Mouse (Mus musculus) hindlimb bud, embryonic 11.5 days (tissue): ENCODE results near the gene Fam166a.

ENCODE experiments used
- DNase-seq: peaks from one replicate; pipeline ENCODE4 v3.0.0-alpha.2; 2012; ENCODE audit warnings: low read depth, low spot score; ENCODE audit errors: extremely low spot score

Gene Fam166a

GRCm38 (mm10) chr2:25218445-25218844, at the start of gene Fam166a:
Gene Fam166a (plus strand): TSS chr2:25218745.
- no peak for DNase-seq

GRCm38 (mm10) chr2:25169778-25170177, 48.8 kb upstream of the Fam166a start:
- no peak for DNase-seq

- no peak for DNase-seq
These were observed 48.0 kb upstream of the Fam166a start for GRCm38 (mm10) chr2:25170326-25171100.

- DNase-seq: no peak
These were observed 47.3 kb upstream of the Fam166a start for GRCm38 (mm10) chr2:25171101-25171768.

GRCm38 (mm10) chr2:25171769-25172153, 46.8 kb upstream of the Fam166a start:
- DNase-seq: no peak

- no peak for DNase-seq
These were observed 45.9 kb upstream of the Fam166a start for GRCm38 (mm10) chr2:25172629-25173028.

GRCm38 (mm10) chr2:25173821-25174220, 44.7 kb upstream of the Fam166a start:
- DNase-seq: no peak

- DNase-seq: no peak
These were observed 43.5 kb upstream of the Fam166a start for GRCm38 (mm10) chr2:25174866-25175689.

GRCm38 (mm10) chr2:25175690-25176078, 42.9 kb upstream of the Fam166a start:
- DNase-seq: no peak

GRCm38 (mm10) chr2:25176573-25176972, 42.0 kb upstream of the Fam166a start:
- no peak for DNase-seq

- no peak for DNase-seq
These were observed 41.5 kb upstream of the Fam166a start for GRCm38 (mm10) chr2:25177076-25177475.

- no peak for DNase-seq
These were observed 40.9 kb upstream of the Fam166a start for GRCm38 (mm10) chr2:25177685-25178084.

GRCm38 (mm10) chr2:25178285-25178972, 40.1 kb upstream of the Fam166a start:
- no peak for DNase-seq

- no peak for DNase-seq
These were observed 38.9 kb upstream of the Fam166a start for GRCm38 (mm10) chr2:25179566-25180217.

- DNase-seq: no peak
These were observed 38.1 kb upstream of the Fam166a start, which contains the start of gene Nrarp for GRCm38 (mm10) chr2:25180478-25180903. Gene Nrarp (plus strand): TSS chr2:25180758.

- DNase-seq: no peak
These were observed 37.3 kb upstream of the Fam166a start for GRCm38 (mm10) chr2:25180973-25181890.

- DNase-seq: no peak
These were observed 36.6 kb upstream of the Fam166a start for GRCm38 (mm10) chr2:25181891-25182397.

GRCm38 (mm10) chr2:25182664-25183063, 35.9 kb upstream of the Fam166a start:
- no peak for DNase-seq

GRCm38 (mm10) chr2:25183336-25183735, 35.2 kb upstream of the Fam166a start:
- DNase-seq: no peak
